Mouse (Mus musculus) MEL (cell line): ENCODE results near the gene Jmjd1c. TPM values are rescaled to one million over a fixed set of nuclear protein-coding genes. Genes with fewer than 3 reads are reported as not detected.

ENCODE experiments used
- DNase-seq: peaks from one replicate; pipeline ENCODE4 v3.0.0; 2011; ENCODE audit warnings: low read depth, low spot score
- H3K27ac ChIP-seq: 2 replicates; pipeline ENCODE4 v1.5.1; 2012; ENCODE audit warnings: low read depth, mild to moderate bottlenecking, control low read depth, low read length, moderate library complexity; ENCODE audit not compliant: control insufficient read depth
- H3K27me3 ChIP-seq, 2 experiments: fragments of 150-350 bp in 1 of 2; sonication (generic) in 1 of 2; 2 replicates each; pipeline ENCODE4 v1.6.1; 2012; ENCODE audit warnings: low read length in 2 of 2, mild to moderate bottlenecking in 2 of 2, improper control_type of control experiment in 1 of 2, moderate library complexity in 1 of 2; ENCODE audit not compliant: insufficient read depth in 2 of 2, control insufficient read depth in 1 of 2
- H3K36me3 ChIP-seq, 2 experiments: 2 replicates each; pipeline ENCODE4 v1.6.1; 2012 to 2014; ENCODE audit warnings: low read length in 2 of 2, improper control_type of control experiment in 1 of 2, inconsistent platforms in 1 of 2, mild to moderate bottlenecking in 1 of 2; ENCODE audit not compliant: insufficient read depth in 2 of 2, control insufficient read depth in 1 of 2
- H3K4me1 ChIP-seq, 2 experiments: fragments of 150-350 bp in 1 of 2; sonication (generic) in 1 of 2; 2 replicates each; pipeline ENCODE4 v1.6.1; 2012; ENCODE audit warnings: low read length in 2 of 2, improper control_type of control experiment in 1 of 2, mild to moderate bottlenecking in 1 of 2; ENCODE audit not compliant: insufficient read depth in 2 of 2, control insufficient read depth in 1 of 2
- H3K4me3 ChIP-seq, 2 experiments: fragments of 150-350 bp in 1 of 2; sonication (generic) in 1 of 2; 2 replicates each; pipeline ENCODE4 v1.5.1; 2012; ENCODE audit warnings: low read depth in 2 of 2, low read length in 2 of 2, mild to moderate bottlenecking in 2 of 2, moderate library complexity in 2 of 2, control low read depth in 1 of 2, improper control_type of control experiment in 1 of 2; ENCODE audit not compliant: control insufficient read depth in 1 of 2, insufficient read depth in 1 of 2
- H3K79me2 ChIP-seq: 2 replicates; pipeline ENCODE4 v1.6.1; 2012; ENCODE audit warnings: mild to moderate bottlenecking, low read length, moderate library complexity; ENCODE audit not compliant: control insufficient read depth, poor library complexity, insufficient read depth
- H3K9ac ChIP-seq: 2 replicates; pipeline ENCODE4 v1.6.1; 2012; ENCODE audit warnings: low read depth, mild to moderate bottlenecking, control low read depth, low read length, moderate library complexity; ENCODE audit not compliant: control insufficient read depth, poor library complexity, severe bottlenecking
- H3K9me3 ChIP-seq: fragments of 150-350 bp; sonication (generic); replicated peaks from 2 replicates; pipeline ENCODE4 v1.6.1; 2012; ENCODE audit warnings: mild to moderate bottlenecking, low read length, improper control_type of control experiment, moderate library complexity; ENCODE audit not compliant: insufficient read depth
- CHD2 ChIP-seq: IDR thresholded peaks from 2 replicates; pipeline ENCODE4 v1.6.1; 2011; ENCODE audit warnings: low read length, improper control_type of control experiment
- JUND ChIP-seq: IDR thresholded peaks from 2 replicates; pipeline ENCODE4 v1.6.1; 2011; ENCODE audit warnings: low read depth, mild to moderate bottlenecking, improper control_type of control experiment, low read length
- KAT2A ChIP-seq: conservative IDR thresholded peaks from 2 replicates; pipeline ENCODE4 v1.6.1; 2012; ENCODE audit warnings: low read depth, low read length, improper control_type of control experiment, inconsistent platforms
- MAZ ChIP-seq: IDR thresholded peaks from 2 replicates; pipeline ENCODE4 v1.6.1; 2012; ENCODE audit warnings: low read depth, mild to moderate bottlenecking, inconsistent platforms, low read length, improper control_type of control experiment
- MYB ChIP-seq: IDR thresholded peaks from 2 replicates; pipeline ENCODE4 v1.6.1; 2011; ENCODE audit warnings: mild to moderate bottlenecking, low read depth, low read length, improper control_type of control experiment
- NELFE ChIP-seq: IDR thresholded peaks from 2 replicates; pipeline ENCODE4 v1.6.1; 2011; ENCODE audit warnings: low read depth, low read length, improper control_type of control experiment
- POLR2AphosphoS2 ChIP-seq: IDR thresholded peaks from 2 replicates; pipeline ENCODE4 v1.6.1; 2011; ENCODE audit warnings: low read length, improper control_type of control experiment
- POLR2AphosphoS5 ChIP-seq: IDR thresholded peaks from 2 replicates; pipeline ENCODE4 v1.6.1; 2012; ENCODE audit warnings: low read depth, borderline replicate concordance, mild to moderate bottlenecking, inconsistent platforms, low read length, moderate library complexity, mixed read lengths
- RAD21 ChIP-seq: IDR thresholded peaks from 2 replicates; pipeline ENCODE4 v1.6.1; 2011; ENCODE audit warnings: mild to moderate bottlenecking, low read depth, low read length, improper control_type of control experiment
- RCOR1 ChIP-seq: IDR thresholded peaks from 2 replicates; pipeline ENCODE4 v1.6.1; 2012; ENCODE audit warnings: low read depth, mild to moderate bottlenecking, inconsistent platforms, low read length, improper control_type of control experiment
- SIN3A ChIP-seq: IDR thresholded peaks from 2 replicates; pipeline ENCODE4 v1.6.1; 2012; ENCODE audit warnings: low read length, improper control_type of control experiment, inconsistent platforms
- SMC3 ChIP-seq: IDR thresholded peaks from 2 replicates; pipeline ENCODE4 v1.6.1; 2011; ENCODE audit warnings: low read depth, low read length, improper control_type of control experiment
- TAL1 ChIP-seq: IDR thresholded peaks from 2 replicates; pipeline ENCODE4 v1.6.1; 2012; ENCODE audit warnings: mild to moderate bottlenecking, inconsistent platforms, low read length, moderate library complexity, mixed read lengths
- TBP ChIP-seq: IDR thresholded peaks from 2 replicates; pipeline ENCODE4 v1.8.0; 2011; ENCODE audit warnings: low read depth, low read length, improper control_type of control experiment
- USF1 ChIP-seq: IDR thresholded peaks from 2 replicates; pipeline ENCODE4 v1.6.1; 2014; ENCODE audit warnings: low read depth, mild to moderate bottlenecking, inconsistent platforms, low read length, improper control_type of control experiment, moderate library complexity
- ZC3H11A ChIP-seq: IDR thresholded peaks from 2 replicates; pipeline ENCODE4 v1.6.1; 2012; ENCODE audit warnings: low read depth, mild to moderate bottlenecking, inconsistent platforms, low read length, improper control_type of control experiment
- ZMIZ1 ChIP-seq: IDR thresholded peaks from 2 replicates; pipeline ENCODE4 v1.6.1; 2012; ENCODE audit warnings: low read depth, mild to moderate bottlenecking, inconsistent platforms, low read length, improper control_type of control experiment, moderate library complexity
- ZNF384 ChIP-seq: IDR thresholded peaks from 2 replicates; pipeline ENCODE4 v1.6.1; 2012; ENCODE audit warnings: low read depth, mild to moderate bottlenecking, inconsistent platforms, low read length, improper control_type of control experiment
- polyA plus RNA-seq, 2 experiments: library from polyadenylated mRNA; stranded (reverse) in 1 of 2; unstranded in 1 of 2; fragments of >175 nt in 1 of 2; fragments of >200 nt in 1 of 2; gene quantifications; 2 replicates each; pipeline versions ENCODE4 v1.2.1 to v1.2.4; 2012; ENCODE audit warnings: low replicate concordance in 2 of 2, low read depth in 1 of 2; ENCODE audit not compliant: insufficient read length in 2 of 2, insufficient read depth in 1 of 2, missing spikeins in 1 of 2
- total RNA-seq: library from RNA; depleted of rRNA; stranded (reverse); fragments of 300-350 nt; gene quantifications from 2 replicates; pipeline ENCODE4 v1.2.3, GENCODE M21; 2012

Jmjd1c gene
- total and polyA plus RNA-seq, 3 experiments = 10.6 to 62.3 (median 15.2) TPM

- no peaks in the 10 kb centered on the region for H3K79me2 ChIP-seq
- H3K9ac ChIP-seq = no peak overlapping the region
- H3K4me3 ChIP-seq = no peak overlapping the region
- H3K27ac ChIP-seq = no peak overlapping the region
- TF ChIP-seq KAT2A (no peak), POLR2AphosphoS5 (no peak), NELFE (no peak), MYB (no peak)
- H3K36me3 ChIP-seq = no peaks in the 10 kb centered on the region
- no peaks in the 10 kb centered on the region for H3K9me3 ChIP-seq
- H3K4me1 ChIP-seq = no peaks in the 10 kb centered on the region
- no peak for DNase-seq
- H3K27me3 ChIP-seq = peaks cover 2 to 3% of the 10 kb centered on the region in 2 experiments
Measured at GRCm38 (mm10) chr10:67145623-67146022, 49.7 kb downstream of the Jmjd1c start.

GRCm38 (mm10) chr10:67151766-67152165 lies 55.8 kb downstream of the Jmjd1c start:
- Histone ChIP-seq H3K79me2 (no peaks in the 10 kb centered on the region), H3K4me1 (no peaks in the 10 kb centered on the region), H3K27ac (no peak overlapping the region), H3K4me3 (no peak overlapping the region), H3K9me3 (no peaks in the 10 kb centered on the region), H3K27me3 (no peaks in the 10 kb centered on the region; a peak in 1 of 4 replicates), H3K9ac (no peak overlapping the region), H3K36me3 (no peaks in the 10 kb centered on the region)
- TF ChIP-seq ZMIZ1 = no peak
- no peak for TF ChIP-seq RCOR1
- no peak for TF ChIP-seq MAZ
- TF ChIP-seq CHD2 = no peak
- TF ChIP-seq ZC3H11A = no peak
- TF ChIP-seq POLR2AphosphoS2 = no peak
- TF ChIP-seq SMC3 = no peak
- TF ChIP-seq POLR2AphosphoS5 = no peak
- TF ChIP-seq SIN3A = no peak
- TF ChIP-seq ZNF384 = no peak
- no peak for TF ChIP-seq TBP
- TF ChIP-seq RAD21 = no peak
- no peak for DNase-seq

DNA sequence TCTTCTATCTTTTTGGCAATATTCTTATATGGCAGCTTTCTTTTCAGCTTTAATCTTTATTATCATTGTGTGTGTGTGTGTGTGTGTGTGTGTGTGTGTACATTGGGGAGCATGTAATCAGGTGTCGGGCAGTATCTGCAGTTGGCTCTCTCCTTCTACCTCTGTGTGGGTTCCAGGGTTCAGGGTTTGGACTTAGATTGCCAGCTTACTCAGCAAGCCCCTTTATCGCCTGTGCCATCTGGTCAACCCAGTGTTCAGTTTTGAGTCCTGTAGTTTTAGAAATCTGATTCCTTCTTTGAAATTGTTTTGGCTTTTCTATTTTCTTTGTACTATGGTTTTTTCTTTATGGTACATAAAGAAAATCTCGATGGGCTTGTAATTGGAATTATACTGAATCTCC lies 58.7 kb downstream of the Jmjd1c start:
- Histone ChIP-seq H3K4me3 (no peak overlapping the region), H3K27ac (no peak overlapping the region), H3K9me3 (no peaks in the 10 kb centered on the region), H3K79me2 (no peaks in the 10 kb centered on the region), H3K4me1 (no peaks in the 10 kb centered on the region), H3K9ac (no peak overlapping the region), H3K27me3 (no peaks in the 10 kb centered on the region), H3K36me3 (no peaks in the 10 kb centered on the region)
- no peak for DNase-seq
- no peak for TF ChIP-seq ZNF384
- no peak for TF ChIP-seq POLR2AphosphoS2
- TF ChIP-seq USF1 = no peak
- TF ChIP-seq TAL1 = no peak
- TF ChIP-seq JUND = no peak
